Mouse (Mus musculus) lung, adult 18-20 months (tissue): ENCODE measurements at regions not wholly inside any gene's neighbourhood (a gene's known extent, or its start where the extent isn't known, plus 50 kb on each side); places are given as distances from the start of the nearest gene placed in this dataset.

ENCODE experiments used
- DNase-seq, 2 experiments: peaks; one replicate each; pipeline ENCODE4 v3.0.0; 2022; ENCODE audit warnings: mixed read lengths in 2 of 2

- DNase-seq: no peak
Measured at GRCm38 (mm10) chr5:27963765-27964164, 107.4 kb upstream of the Insig1 start.

- DNase-seq: peak; percentile 68 to 69
Measured at GRCm38 (mm10) chr5:27995186-27995585, 76.0 kb upstream of the Insig1 start.

GRCm38 (mm10) chr5:27997751-27998150, 73.4 kb upstream of the Insig1 start:
- no peak for DNase-seq

- no peak for DNase-seq
Measured at GRCm38 (mm10) chr5:28002922-28003321, 68.2 kb upstream of the Insig1 start.

- peak in 1 of 2 experiments; percentile 9 for DNase-seq
Measured at GRCm38 (mm10) chr5:28003756-28004486, 67.2 kb upstream of the Insig1 start.

GRCm38 (mm10) chr5:28004487-28004827, 66.7 kb upstream of the Insig1 start:
- no peak for DNase-seq

GRCm38 (mm10) chr5:28009386-28009785, 61.8 kb upstream of the Insig1 start:
- DNase-seq: no peak

- DNase-seq: no peak
Measured at GRCm38 (mm10) chr5:28009871-28010270, 61.3 kb upstream of the Insig1 start.

- DNase-seq: no peak
Measured at GRCm38 (mm10) chr5:28010529-28010928, 60.6 kb upstream of the Insig1 start.

- no peak for DNase-seq
Measured at GRCm38 (mm10) chr5:28012496-28012895, 58.7 kb upstream of the Insig1 start.

- no peak for DNase-seq
Measured at GRCm38 (mm10) chr5:28013619-28014273, 57.4 kb upstream of the Insig1 start.

- no peak for DNase-seq
Measured at GRCm38 (mm10) chr5:28019864-28020263, 51.3 kb upstream of the Insig1 start.
